7 mouse cellular contexts compared by ENCODE assay signal in genomic region chr6:143609100-143609499, GRCm38 (mm10).
DNase-seq lines count a peak whose midpoint lies in the region; TF ChIP-seq lines count a peak whose summit lies in the region.

No protein-coding gene starts in this region.

- dilution Hi-C loops in CH12.LX (cut with MboI; ENCODE audit: extremely low pct_ligation_motif_present, extremely low pct_unique_long_range_greater_than_20kb, low sequenced_read_pairs): no loop called here

- H3K27me3 ChIP-seq in CH12.LX (replicated peaks): no peaks in the 10 kb centered on the region

- peak; percentile 6 to 7 for DNase-seq in kidney, adult 8-10 months
- DNase-seq in kidney, adult 18-20 months: no peak
- peak; percentile 56 for DNase-seq in CH12.LX (ENCODE audit: extremely low read depth)
- DNase-seq in adrenal gland, postnatal 14 days: peak; percentile 31
- peak; percentile 18 for DNase-seq in kidney, postnatal 10 days
- DNase-seq in urinary bladder, adult 18-20 months (ENCODE audit: low spot score in 2 of 2): no peak
- DNase-seq in frontal cortex, postnatal 14 days (ENCODE audit: low spot score in 2 of 2): no peak

- no peak overlapping the region for H3K4me2 ChIP-seq in CH12.LX (ENCODE audit: insufficient read depth, low read depth, poor library complexity, severe bottlenecking)

- H3K36me3 ChIP-seq in CH12.LX (replicated peaks in 1 of 2; ENCODE audit: control insufficient read depth in 1 of 2, insufficient read depth in 1 of 2, low read length in 1 of 2): no peaks in the 10 kb centered on the region

- in situ Hi-C loops in CH12.LX (cut with MboI; ENCODE audit: low pct_ligation_motif_present, low pct_unique_long_range_greater_than_20kb, low sequenced_read_pairs): no loop called here

- H3K9ac ChIP-seq in CH12.LX (ENCODE audit: insufficient read depth, low read depth): no peak overlapping the region

- TF ChIP-seq CTCF in CH12.LX (conservative IDR thresholded peaks at IDR 0.05 in 1 of 2, IDR thresholded peaks at IDR 0.05 in 1 of 2; ENCODE audit: low read depth in 2 of 2, low read length in 2 of 2): peak; percentile 46 to 88

- no peaks in the 10 kb centered on the region for H3K9me3 ChIP-seq in CH12.LX (replicated peaks; ENCODE audit: low read length)

- no peaks in the 10 kb centered on the region for H3K79me2 ChIP-seq in CH12.LX (replicated peaks; ENCODE audit: control insufficient read depth, extremely low read depth, insufficient read depth, poor library complexity, severe bottlenecking)

- peak; percentile 53 for TF ChIP-seq RAD21 in CH12.LX (IDR thresholded peaks at IDR 0.05; ENCODE audit: low read depth, low read length)

- no peak for TF ChIP-seq EP300 in CH12.LX (IDR thresholded peaks at IDR 0.05; ENCODE audit: low read length)

- no peak overlapping the region for H3K4me3 ChIP-seq in CH12.LX (replicated peaks in 1 of 3; ENCODE audit: low read depth in 2 of 3, low read length in 2 of 3, poor library complexity in 1 of 3)

- TF ChIP-seq POLR2A in CH12.LX (IDR thresholded peaks at IDR 0.05; ENCODE audit: low read depth, low read length): no peak

- no peaks in the 10 kb centered on the region for H3K4me1 ChIP-seq in CH12.LX (ENCODE audit: control insufficient read depth in 1 of 2, insufficient read depth in 2 of 2)

- H3K27ac ChIP-seq in CH12.LX (ENCODE audit: insufficient read depth, low read depth): no peak overlapping the region

TF ChIP-seq in CH12.LX, 34 proteins besides CTCF, POLR2A, EP300 and RAD21:
- TF ChIP-seq TBP (conservative IDR thresholded peaks at IDR 0.05; ENCODE audit: low read depth, low read length) (no peak), SMC3 (IDR thresholded peaks at IDR 0.05; ENCODE audit: low read depth, low read length) (peak; percentile 53)

Comparison
In these comparisons a context has a peak if more than half of its experiments do, and no peak if none do; other contexts are left out.
1. DNase-seq: peak in kidney, adult 8-10 months (2 of 2), CH12.LX (single experiment), adrenal gland, postnatal 14 days (single experiment) and kidney, postnatal 10 days (single experiment); none in kidney, adult 18-20 months (single experiment), urinary bladder, adult 18-20 months (0 of 2) and frontal cortex, postnatal 14 days (0 of 2).